In the genomic region with DNA sequence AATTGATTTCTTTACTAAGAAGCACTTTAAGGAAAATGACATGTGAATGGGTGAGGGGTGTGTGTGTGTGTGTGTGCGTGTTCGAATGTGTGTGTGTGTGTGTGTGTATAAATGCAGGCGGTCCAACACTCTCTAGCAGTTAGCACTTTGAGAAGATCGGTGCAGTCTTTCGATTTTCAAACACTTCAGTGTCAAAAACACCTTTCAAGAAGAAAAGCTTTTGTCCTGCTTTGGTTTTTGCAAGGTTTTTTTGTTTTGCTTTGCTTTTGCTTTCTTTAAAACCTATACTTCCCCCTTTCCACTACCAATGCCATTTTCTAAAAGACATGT, we compare ENCODE assay signal across 7 mouse cellular contexts. TPM values are rescaled to one million over a fixed set of nuclear protein-coding genes. Genes with fewer than 3 reads are reported as not detected.
DNase-seq lines count a peak whose midpoint lies in the region; ATAC-seq and TF ChIP-seq lines count a peak whose summit lies in the region.

No protein-coding gene starts in this region.

- H3K27me3 ChIP-seq in lung, postnatal 0 days (replicated peaks; ENCODE audit: insufficient read depth, low read length), result no peaks in the 10 kb centered on the region
- H3K27me3 ChIP-seq in limb, embryonic 14.5 days (ENCODE audit: control insufficient read depth, insufficient read depth, low read length), result no peaks in the 10 kb centered on the region
- no peaks in the 10 kb centered on the region for H3K27me3 ChIP-seq in stomach, embryonic 16.5 days (ENCODE audit: control insufficient read depth, insufficient read depth, low read length)

- H3K9me3 ChIP-seq in lung, postnatal 0 days (ENCODE audit: low read length), result no peaks in the 10 kb centered on the region
- no peaks in the 10 kb centered on the region for H3K9me3 ChIP-seq in limb, embryonic 14.5 days (ENCODE audit: control insufficient read depth, low read length)
- no peaks in the 10 kb centered on the region for H3K9me3 ChIP-seq in stomach, embryonic 16.5 days (replicated peaks; ENCODE audit: control insufficient read depth, low read length)

- peak overlapping the region; percentile 97 for H3K4me3 ChIP-seq in lung, postnatal 0 days (ENCODE audit: low read depth, low read length)
- peak overlapping the region; percentile 85 for H3K4me3 ChIP-seq in embryonic fibroblast, embryonic 13.5 days (ENCODE audit: insufficient read depth, low read length)
- H3K4me3 ChIP-seq in limb, embryonic 14.5 days (replicated peaks; ENCODE audit: low read length), result peak overlapping the region; percentile 96
- H3K4me3 ChIP-seq in stomach, embryonic 16.5 days (replicated peaks; ENCODE audit: low read length), result peak overlapping the region; percentile 99

- H3K9ac ChIP-seq in lung, postnatal 0 days (replicated peaks; ENCODE audit: low read depth), result peak overlapping the region; percentile 88
- H3K9ac ChIP-seq in limb, embryonic 14.5 days (ENCODE audit: low read depth, low read length, severe bottlenecking), result peak overlapping the region; percentile 85
- peak overlapping the region; percentile 96 for H3K9ac ChIP-seq in stomach, embryonic 16.5 days (ENCODE audit: low read length)

- peaks cover 18% of the 10 kb centered on the region for H3K36me3 ChIP-seq in lung, postnatal 0 days (ENCODE audit: insufficient read depth, low read length)
- H3K36me3 ChIP-seq in limb, embryonic 14.5 days (ENCODE audit: control insufficient read depth, insufficient read depth, low read length), result peaks cover 44% of the 10 kb centered on the region
- H3K36me3 ChIP-seq in stomach, embryonic 16.5 days (ENCODE audit: control insufficient read depth, insufficient read depth, low read length), result peaks cover 3% of the 10 kb centered on the region; the same call in 1 of the 2 replicates

- ATAC-seq in lung, postnatal 0 days, result no peak
- no peak for ATAC-seq in limb, embryonic 14.5 days (ENCODE audit: low FRiP score, low read depth)
- no peak for ATAC-seq in stomach, embryonic 16.5 days (ENCODE audit: insufficient read depth, low FRiP score)

- WGBS in lung, postnatal 0 days, result 2% methylated on average over 5 of the region's 5 CpGs
- 9% methylated on average over 5 of the region's 5 CpGs for WGBS in limb, embryonic 14.5 days
- WGBS in stomach, embryonic 16.5 days, result 6% methylated on average over 5 of the region's 5 CpGs

- H3K4me2 ChIP-seq in lung, postnatal 0 days (replicated peaks; ENCODE audit: low read depth, low read length), result peak overlapping the region; percentile 73
- H3K4me2 ChIP-seq in limb, embryonic 14.5 days (replicated peaks; ENCODE audit: low read depth, low read length, severe bottlenecking), result peak overlapping the region; percentile 60
- H3K4me2 ChIP-seq in stomach, embryonic 16.5 days (ENCODE audit: low read depth, low read length), result peak overlapping the region; percentile 64

- peak overlapping the region; percentile 97 for H3K27ac ChIP-seq in lung, postnatal 0 days (ENCODE audit: low read length)
- H3K27ac ChIP-seq in embryonic fibroblast, embryonic 13.5 days (ENCODE audit: insufficient read depth, low read length), result no peak overlapping the region
- H3K27ac ChIP-seq in limb, embryonic 14.5 days (replicated peaks; ENCODE audit: low read depth, low read length), result peak overlapping the region; percentile 90; the same call in 1 of the 2 replicates
- H3K27ac ChIP-seq in stomach, embryonic 16.5 days (ENCODE audit: low read length), result peak overlapping the region; percentile 99

- TF ChIP-seq EP300 in lung, postnatal 0 days (IDR thresholded peaks at IDR 0.05), result no peak

- no peak for DNase-seq in lung, postnatal 0 days (ENCODE audit: low spot score)
- no peak for DNase-seq in lung, postnatal 4 days
- no peak for DNase-seq in limb, embryonic 14.5 days (ENCODE audit: low spot score)
- DNase-seq in cerebellum, postnatal 25 days, result no peak
- DNase-seq in thymus, postnatal 36 days, result no peak

- no peak for TF ChIP-seq CTCF in lung, postnatal 0 days (IDR thresholded peaks at IDR 0.05)
- TF ChIP-seq CTCF in embryonic fibroblast, embryonic 13.5 days (IDR thresholded peaks at IDR 0.05; ENCODE audit: borderline replicate concordance, insufficient read depth, low read length), result no peak

- H3K4me1 ChIP-seq in lung, postnatal 0 days (ENCODE audit: insufficient read depth, low read depth, low read length), result peaks cover 4% of the 10 kb centered on the region
- no peaks in the 10 kb centered on the region for H3K4me1 ChIP-seq in embryonic fibroblast, embryonic 13.5 days (ENCODE audit: control insufficient read depth, insufficient read depth, low read length)
- H3K4me1 ChIP-seq in limb, embryonic 14.5 days (ENCODE audit: control insufficient read depth, insufficient read depth, low read length), result peaks cover 8% of the 10 kb centered on the region
- peaks cover 13% of the 10 kb centered on the region for H3K4me1 ChIP-seq in stomach, embryonic 16.5 days (ENCODE audit: control insufficient read depth, insufficient read depth, low read length)

- TF ChIP-seq POLR2A in embryonic fibroblast, embryonic 13.5 days (IDR thresholded peaks at IDR 0.05; ENCODE audit: low read depth, low read length), result no peak
- no peak for TF ChIP-seq POLR2A in limb, embryonic 14.5 days (IDR thresholded peaks at IDR 0.05; ENCODE audit: borderline replicate concordance, extremely low read depth, insufficient read depth, insufficient read length)

RNA-seq across cellular contexts. Expression of gene Arid4a, which starts 1.4 kb away (rescaled TPM):
- polyA plus RNA-seq in lung, postnatal 0 days (2015; fragmentation: Nextera tagmentation; extraction: Ambion mirVana), result 42.9 and 45.1 TPM in 2 replicates
- 14.0 and 17.7 TPM in 2 replicates for polyA plus RNA-seq in embryonic fibroblast, embryonic 13.5 days (2011; ENCODE audit: insufficient read length, low read depth, missing spikeins)
- 7.3 and 11.7 TPM in 2 replicates for polyA plus RNA-seq in limb, embryonic 14.5 days (2012; rRNA removed)
- polyA plus RNA-seq in limb, embryonic 14.5 days (2014; fragmentation: Nextera tagmentation; extraction: Ambion mirVana), result 32.2 and 40.8 TPM in 2 replicates
- 35.7 and 40.4 TPM in 2 replicates for polyA plus RNA-seq in stomach, embryonic 16.5 days (2015; fragmentation: Nextera tagmentation; extraction: Ambion mirVana)

RNA-seq across cellular contexts. Expression of gene Psma3, which starts 42.8 kb away (rescaled TPM):
- 375 and 418 TPM in 2 replicates for polyA plus RNA-seq in lung, postnatal 0 days (2015; fragmentation: Nextera tagmentation; extraction: Ambion mirVana)
- 417 and 446 TPM in 2 replicates for polyA plus RNA-seq in embryonic fibroblast, embryonic 13.5 days (2011; ENCODE audit: insufficient read length, low read depth, missing spikeins)
- 196 and 245 TPM in 2 replicates for polyA plus RNA-seq in limb, embryonic 14.5 days (2012; rRNA removed)
- polyA plus RNA-seq in limb, embryonic 14.5 days (2014; fragmentation: Nextera tagmentation; extraction: Ambion mirVana), result 543 and 594 TPM in 2 replicates
- polyA plus RNA-seq in stomach, embryonic 16.5 days (2015; fragmentation: Nextera tagmentation; extraction: Ambion mirVana), result 503 and 542 TPM in 2 replicates
